Mouse (Mus musculus) gastrocnemius, adult 8-10 months (tissue): ENCODE data around the gene Mbl1. TPM values are rescaled to one million over a fixed set of nuclear protein-coding genes. Genes with fewer than 3 reads are reported as not detected.

Source experiments
- DNase-seq, 2 experiments: peaks; one replicate each; pipeline ENCODE4 v3.0.0; 2022; ENCODE audit warnings: low spot score in 2 of 2
- total RNA-seq, 4 experiments: library from RNA; stranded (reverse); gene quantifications; 2 replicates each; pipeline ENCODE4 v1.2.4; 2022

Gene Mbl1
- total RNA-seq, 4 experiments from 2014 or later = not detected

DNA sequence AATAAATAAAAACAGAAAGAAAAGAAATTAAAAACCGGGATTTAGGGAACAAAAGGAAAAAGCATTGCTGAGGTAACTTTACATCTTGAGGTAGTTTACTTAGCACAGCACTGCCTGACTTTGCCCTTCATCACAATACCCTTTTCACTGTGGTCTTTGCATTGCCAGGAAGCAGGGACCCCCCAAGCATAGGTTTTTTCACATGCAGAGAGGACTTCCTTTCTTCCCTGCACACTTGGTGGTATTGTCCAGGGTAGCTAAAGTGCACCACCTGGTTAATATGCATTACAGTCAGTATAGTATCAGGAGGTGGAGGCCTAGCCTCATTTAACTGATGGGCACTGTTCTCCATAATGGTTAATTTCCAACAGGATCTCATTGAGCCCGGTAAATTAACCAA, 38.2 kb downstream of the Mbl1 start:
- no peak for DNase-seq

DNA sequence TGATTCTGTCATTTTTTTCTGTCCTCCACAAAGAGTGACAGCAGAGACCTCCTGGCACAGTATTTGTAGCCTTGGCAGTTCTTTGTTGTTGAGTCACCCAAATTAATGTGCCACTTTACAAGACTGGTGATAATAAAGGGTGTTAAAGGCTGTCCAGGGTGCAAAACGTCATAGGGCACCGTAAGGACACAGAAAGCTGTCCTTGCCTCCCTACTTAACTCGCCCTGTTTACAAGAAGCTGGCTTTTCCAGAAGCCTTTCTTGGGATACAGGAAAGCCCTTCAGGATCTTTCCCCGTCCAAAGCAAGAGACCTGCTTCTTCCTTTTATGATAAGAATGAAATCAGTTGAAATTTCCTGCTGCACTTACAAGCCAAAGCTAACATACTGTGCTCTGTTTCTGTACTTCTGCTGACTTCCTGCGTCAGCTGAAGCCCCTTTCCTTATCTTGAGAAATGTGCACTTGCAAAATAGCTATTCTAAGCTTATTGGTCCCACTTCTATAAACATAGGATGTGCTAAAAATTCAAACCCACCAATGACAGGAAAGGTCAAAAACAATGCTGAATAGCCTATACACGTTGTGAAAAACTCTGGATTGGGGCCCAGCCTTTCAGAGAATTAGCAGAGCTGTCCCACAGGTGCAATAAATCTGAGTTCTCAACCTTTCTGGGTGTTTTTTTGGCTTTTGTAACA, 46.9 kb downstream of the Mbl1 start:
- DNase-seq = no peak

Other genes starting within 250 kb of the Mbl1 start
- 10 to 100 TPM in 2 of 4 experiments, 1 to 10 TPM in 2; 8.9 to 11.6 (median 10.3) TPM for gene Tspan14, start 184.7 kb upstream of the Mbl1 start, total RNA-seq
- 10 to 100 TPM; 25.1 to 33.3 (median 30.0) TPM for gene Fam213a, start 137.7 kb upstream of the Mbl1 start, total RNA-seq
- not detected for gene Dydc2, start 82.2 kb upstream of the Mbl1 start, total RNA-seq
- gene Dydc1, start 78.5 kb upstream of the Mbl1 start, total RNA-seq = not detected
- gene Mat1a, start 46.4 kb upstream of the Mbl1 start, total RNA-seq = 1 to 10 TPM in 1 of 4 experiments, not detected in 3; 1.2 TPM
- not detected for gene Sftpa1, start 19.7 kb upstream of the Mbl1 start, total RNA-seq
- gene Sftpd, start 33.7 kb downstream of the Mbl1 start, total RNA-seq = not detected
- not detected for gene Gm2832, start 127.3 kb downstream of the Mbl1 start, total RNA-seq
- gene Gm5798, start 197.2 kb downstream of the Mbl1 start, total RNA-seq = not detected
- not detected for gene Gm7945, start 234.9 kb downstream of the Mbl1 start, total RNA-seq